Mouse (Mus musculus) heart, postnatal 10 days (tissue): ENCODE data around the gene 4930579G24Rik. TPM values are rescaled to one million over a fixed set of nuclear protein-coding genes. Genes with fewer than 3 reads are reported as not detected.
A peak's percentile ranks its signal among the peaks of the same experiment; 100 is the strongest.

Experiments used
- DNase-seq, 2 experiments: peaks; one replicate each; pipeline ENCODE4 v3.0.0; 2021
- intact Hi-C: fragments of 180-260 bp; cut with DNase I; formaldehyde crosslinking; loops from one replicate; pipeline ENCODE4 v1.15.1; 2025
- total RNA-seq, 2 experiments: library from RNA; stranded (reverse); gene quantifications; 2 replicates each; pipeline ENCODE4 v1.2.3; 2021

The 4930579G24Rik gene
- 1 to 10 TPM; 5.1 to 6.0 TPM for total RNA-seq

DNA sequence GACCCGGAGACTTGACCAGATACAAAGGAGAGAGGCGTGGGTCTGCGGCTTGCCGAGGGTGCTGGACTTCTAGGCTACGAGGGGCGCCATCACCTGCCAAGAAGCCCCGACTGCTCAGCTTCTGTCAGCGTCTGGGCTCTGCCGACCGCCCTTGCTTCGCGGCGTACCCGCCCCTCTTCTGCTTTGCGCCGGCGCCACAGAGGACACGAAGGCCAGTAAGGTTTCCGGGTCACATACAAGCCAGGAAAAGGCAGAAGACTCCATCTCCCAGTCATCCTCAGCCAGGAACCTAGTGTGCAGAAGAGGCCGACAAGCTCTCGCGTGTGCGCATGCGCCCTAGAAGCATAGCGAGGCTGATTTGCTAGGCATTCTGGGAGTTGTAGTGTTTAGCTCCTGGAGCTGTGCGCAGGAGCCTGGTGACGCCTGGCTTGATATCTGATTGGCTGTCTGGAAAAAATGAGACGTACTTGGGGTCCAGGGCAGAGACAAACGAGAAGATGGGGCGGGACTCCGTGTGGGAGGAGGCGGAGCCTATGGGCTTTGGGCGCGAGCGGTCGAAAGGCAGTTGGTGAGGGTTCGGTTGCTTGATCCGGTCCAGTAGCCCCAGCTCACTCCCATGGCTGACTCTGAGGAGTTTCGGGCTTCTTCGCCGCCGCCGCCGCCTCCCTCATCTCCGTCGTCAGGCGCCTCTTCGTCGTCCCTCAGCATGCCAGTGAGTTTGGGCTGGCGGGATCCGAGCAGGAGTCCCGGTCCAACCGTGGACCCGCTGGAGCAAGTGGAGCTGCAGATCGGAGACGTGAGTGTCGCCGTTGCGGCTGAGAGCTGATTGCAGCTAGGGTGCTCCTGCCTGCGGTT lies at the start of gene 4930579G24Rik:
TSS of gene 4930579G24Rik (plus strand) at position 519 of the 855 bp plus-strand sequence.
- DNase-seq: peak; percentile 96 to 98
- intact Hi-C loops: no loop called here

DNA sequence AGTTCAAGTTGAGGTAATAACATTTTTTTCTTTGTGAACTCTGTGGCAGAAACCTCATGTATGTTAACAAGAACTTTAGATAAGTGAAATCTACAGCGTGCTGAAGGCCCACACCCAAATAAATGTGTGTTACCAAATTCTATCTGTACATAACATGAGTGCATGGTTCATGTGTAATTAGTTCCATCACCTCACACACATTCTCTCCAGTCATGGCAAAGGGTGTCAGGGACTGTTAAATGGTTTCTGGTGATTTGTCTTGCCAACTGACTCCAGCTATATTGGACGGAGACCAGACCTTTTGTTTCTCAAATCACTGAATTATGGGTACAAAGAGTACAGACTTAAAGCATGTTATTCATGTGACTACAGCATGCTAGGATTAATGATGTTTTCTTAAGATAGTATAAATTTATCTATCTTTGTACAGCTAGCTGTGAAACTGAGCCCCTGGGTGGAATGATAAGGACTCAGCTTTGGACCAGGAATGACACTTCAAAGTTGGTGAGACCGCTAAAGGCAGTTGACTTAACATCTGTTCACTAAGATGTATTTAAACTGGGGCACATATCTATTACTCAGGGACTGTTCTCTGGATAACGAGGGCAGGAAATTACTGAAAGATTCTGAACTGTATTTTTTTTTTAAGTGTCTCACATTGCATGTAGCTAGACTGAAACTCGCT lies 48.8 kb upstream of the 4930579G24Rik start:
- intact Hi-C loops: loop anchor here (10.0 kb wide), 1 partner anchor 475 kb away; no protein-coding TSS in a partner anchor
- no peak for DNase-seq

DNA sequence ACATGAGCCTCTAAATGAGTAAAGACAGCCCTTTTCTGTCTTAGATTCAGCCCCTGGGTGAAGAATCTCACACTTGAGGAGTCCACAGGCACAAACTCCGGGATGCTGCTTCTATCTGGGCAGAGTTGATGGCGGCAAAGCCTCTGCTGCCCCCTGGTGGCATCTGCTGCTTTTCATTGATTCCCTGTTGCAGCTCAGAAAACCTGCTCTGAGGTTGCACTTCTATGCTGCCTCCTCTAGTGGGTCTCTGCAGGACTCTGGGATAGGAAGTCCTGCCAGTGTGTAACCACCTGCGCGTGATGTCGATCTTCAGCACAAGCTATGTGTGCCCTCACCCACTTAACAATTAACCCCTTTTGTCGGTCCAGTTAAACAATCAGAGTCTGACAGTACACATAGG lies 42.1 kb upstream of the 4930579G24Rik start:
- intact Hi-C loops: loop anchor here (1.0 to 10.0 kb wide), 7 partner anchors 70 to 628 kb away; partner anchors contain the start of gene Rapgef2
- peak; percentile 92 to 95 for DNase-seq

DNA sequence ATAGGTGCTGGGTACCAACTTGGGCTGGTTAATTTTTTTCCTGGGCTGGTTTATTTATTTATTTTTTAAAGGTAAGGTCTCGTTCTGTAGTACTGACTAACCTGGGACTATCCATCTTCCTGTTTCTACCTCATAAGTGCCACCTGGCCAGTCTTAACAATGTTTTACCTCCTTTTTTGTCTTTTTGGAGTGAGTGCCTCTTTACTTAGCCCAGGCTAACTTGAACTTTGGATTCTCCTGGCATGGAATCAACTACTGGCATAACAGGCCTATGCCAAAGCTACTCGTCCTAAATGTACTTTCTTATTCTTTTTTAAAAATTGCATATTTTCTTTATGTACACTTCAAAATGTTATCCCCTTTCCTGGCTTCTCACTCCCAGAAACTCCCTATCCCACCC lies 39.2 kb upstream of the 4930579G24Rik start:
- intact Hi-C loops: loop anchor here (5.0 to 10.0 kb wide), 3 partner anchors 72 to 485 kb away; partner anchors contain the start of gene Rapgef2
- no peak for DNase-seq

DNA sequence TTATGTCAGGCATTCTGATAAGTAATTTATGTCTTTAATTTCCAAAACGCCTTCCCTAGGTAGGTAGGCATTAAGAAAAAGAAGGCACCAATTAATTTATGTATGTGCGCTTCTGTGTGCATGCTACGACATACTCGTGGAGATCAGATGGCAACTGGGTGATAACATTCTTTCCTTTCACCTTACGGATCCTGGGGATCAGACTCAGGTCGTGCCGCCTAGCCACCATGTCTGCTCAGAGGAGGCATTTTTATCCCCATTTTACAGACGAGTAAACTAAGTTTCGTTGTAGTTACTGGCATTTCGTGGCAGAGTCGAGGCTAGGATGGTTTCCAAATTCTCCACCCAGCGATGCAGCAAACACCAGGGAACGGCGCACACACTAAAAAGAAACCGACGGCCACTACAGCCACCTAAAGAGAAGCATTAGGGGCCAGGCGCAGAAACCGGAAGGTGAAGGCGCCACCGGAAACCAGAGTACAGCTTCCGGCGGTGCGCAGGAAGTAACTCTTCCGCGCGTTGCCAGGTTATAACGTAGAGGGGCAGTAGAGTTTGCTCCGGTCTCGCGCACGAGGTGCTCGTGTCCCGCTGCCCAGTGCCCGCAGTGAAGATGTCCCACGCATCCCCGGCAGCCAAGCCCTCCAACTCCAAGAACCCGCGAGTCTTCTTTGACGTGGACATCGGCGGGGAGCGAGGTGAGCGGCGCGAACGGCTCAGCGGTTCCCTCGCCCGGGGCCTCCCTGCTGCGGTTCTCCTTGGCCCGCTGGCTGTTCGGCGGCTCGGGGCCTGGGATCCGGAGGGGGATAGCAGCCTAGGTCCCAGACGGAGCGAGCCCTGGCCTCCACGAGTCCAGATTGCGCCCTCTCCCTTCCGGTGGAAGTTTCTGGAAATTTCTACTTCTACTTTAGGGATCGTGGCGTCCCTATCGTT lies 37.8 kb upstream of the 4930579G24Rik start, which contains the start of gene Ppid:
TSS of gene Ppid (plus strand) at position 480 of the 930 bp plus-strand sequence.
- DNase-seq: peak; percentile 81 to 83
- intact Hi-C loops: no loop called here

DNA sequence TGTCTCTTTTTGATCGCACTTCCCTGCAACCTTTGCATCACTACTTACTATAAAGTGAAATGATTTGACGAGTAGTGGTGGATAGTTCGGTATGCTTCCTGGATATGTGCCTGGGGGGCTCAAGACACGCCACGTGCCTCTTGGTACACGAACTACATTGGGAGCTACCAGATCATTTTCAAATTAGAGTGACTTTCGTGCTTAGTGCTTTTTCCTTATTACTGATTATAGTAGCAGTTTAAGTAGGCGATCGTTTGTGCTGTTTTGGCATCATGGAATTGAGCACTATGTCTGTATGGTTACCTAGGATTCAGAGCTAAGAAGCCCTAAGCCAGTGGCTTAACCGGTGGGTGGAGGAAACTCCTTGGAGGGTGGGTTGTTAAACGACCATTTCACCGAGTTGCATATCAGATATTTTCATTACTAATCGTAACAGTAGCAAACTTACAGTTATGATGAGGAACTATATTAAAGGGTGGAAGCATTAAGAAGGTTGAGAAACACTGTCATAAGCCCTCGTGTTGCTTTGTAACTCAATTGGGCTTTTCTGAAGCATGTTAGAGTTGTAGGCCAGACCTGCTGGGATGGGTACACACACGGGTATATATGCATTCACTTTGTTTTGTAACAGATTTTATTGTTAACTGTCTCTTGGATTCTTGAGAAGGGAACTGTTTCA lies 36.9 kb upstream of the 4930579G24Rik start:
- no peak for DNase-seq
- intact Hi-C loops: no loop called here

DNA sequence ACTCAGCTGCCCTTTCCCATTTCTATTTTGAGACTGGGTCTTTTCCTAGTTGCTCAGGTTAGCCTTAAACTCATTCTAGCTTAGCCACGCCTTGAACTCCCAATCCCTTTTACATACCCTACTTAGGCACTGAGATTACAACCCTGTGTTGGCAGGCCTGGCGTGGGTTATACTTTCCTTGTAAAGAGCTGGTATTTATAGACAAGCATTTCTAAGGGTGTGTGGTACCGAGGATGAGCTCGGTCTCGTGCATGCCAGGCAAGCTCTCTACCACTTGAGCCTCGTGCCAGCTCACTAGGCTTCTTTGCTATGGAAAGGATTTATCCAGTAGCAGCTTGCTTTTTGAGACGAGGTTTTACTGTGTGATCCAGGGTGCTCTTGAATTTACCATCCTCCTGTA lies 33.4 kb upstream of the 4930579G24Rik start:
- intact Hi-C loops: no loop called here
- DNase-seq: peak; percentile 15 to 51

DNA sequence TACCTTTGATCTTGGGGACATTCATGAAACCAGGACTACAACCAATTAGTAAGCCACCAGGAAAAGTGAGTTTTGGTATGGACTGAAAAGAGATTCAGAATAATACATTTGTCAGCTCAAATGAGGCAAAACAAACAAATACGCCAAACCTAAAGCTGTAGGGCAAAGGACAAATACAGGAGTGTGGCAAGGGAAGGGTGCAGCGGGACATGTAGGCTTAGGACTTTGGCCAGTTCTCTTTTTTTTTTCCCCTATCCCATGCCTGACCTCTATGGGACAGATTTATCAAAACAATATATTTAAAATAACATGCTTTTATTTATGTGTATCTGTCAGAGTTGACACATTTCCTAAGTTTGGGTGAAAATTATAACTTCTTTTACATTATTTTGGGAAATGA lies 19.0 kb upstream of the 4930579G24Rik start:
- intact Hi-C loops: no loop called here
- no peak for DNase-seq

DNA sequence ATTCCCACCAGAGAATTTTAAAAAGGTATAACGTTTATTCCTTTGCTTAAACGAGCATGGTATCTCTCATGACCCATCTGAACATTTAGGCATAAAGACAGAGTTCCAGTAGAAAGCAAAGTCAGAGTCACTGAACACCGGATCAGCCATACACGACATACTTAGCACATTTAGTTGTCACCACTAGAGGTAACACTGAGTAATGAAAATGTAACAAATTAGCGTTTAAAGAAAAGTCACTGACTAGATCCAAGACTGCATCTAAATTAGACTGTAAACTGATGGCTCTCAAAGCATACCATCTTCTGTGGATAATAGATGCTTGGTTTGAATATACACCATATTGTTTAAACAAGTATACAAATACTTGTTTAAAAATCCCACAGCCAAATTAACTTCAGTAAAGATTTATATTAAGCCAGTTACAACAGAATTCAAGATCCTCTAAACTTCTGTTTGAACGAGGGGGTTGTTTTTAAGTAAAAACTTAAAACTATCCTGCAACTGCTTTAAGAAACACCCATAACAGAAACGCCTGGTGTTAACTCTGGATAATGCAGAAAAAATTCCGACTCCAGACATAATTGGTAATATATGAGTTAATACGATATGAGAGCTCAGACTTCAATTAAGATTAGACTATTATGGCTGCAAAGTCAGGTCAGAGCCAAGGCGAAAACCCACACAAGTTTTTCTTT lies 1.2 kb upstream of the 4930579G24Rik start:
- peak in 1 of 2 experiments; percentile 7 for DNase-seq
- intact Hi-C loops: no loop called here

DNA sequence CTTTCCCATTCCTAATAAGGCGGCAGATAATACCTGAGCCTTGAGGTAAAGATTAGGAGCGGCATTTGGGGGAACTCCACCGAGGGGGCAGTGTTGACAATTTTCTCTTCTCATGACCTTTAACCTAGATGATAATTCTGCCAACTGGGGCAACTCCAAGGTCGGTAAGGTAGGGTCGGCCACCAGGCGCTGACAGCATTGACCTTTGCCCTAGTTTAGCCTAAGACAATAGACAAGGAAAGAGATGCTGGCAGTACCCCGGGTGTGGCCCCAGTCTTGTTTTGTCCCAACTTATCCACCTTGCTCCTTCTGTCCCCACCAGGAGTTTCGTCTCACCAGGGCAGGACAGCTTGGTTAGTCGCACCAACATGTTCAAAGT lies 708 bp upstream of the 4930579G24Rik start:
- intact Hi-C loops: no loop called here
- peak in 1 of 2 experiments; percentile 82 for DNase-seq

DNA sequence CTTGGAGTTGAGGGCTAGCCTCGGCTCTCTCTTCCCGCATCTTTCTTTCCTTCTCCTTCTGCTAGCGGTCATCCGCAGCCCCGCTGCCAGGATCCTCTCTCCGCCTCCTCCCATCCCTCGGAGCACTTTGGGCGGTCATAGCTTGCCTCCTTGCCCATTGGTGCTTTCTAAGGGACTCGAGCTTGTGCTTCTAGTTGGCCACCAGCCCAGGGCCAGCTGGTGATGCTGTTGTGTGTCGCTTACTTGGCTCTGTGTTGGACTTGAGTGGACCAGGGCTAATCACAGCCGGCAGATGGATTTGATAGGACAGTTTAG lies 494 bp downstream of the 4930579G24Rik start, which contains the start of gene Etfdh:
TSS of gene Etfdh (minus strand) at position 85 of the 315 bp plus-strand sequence.
- intact Hi-C loops: no loop called here
- DNase-seq: peak; percentile 84 to 87

DNA sequence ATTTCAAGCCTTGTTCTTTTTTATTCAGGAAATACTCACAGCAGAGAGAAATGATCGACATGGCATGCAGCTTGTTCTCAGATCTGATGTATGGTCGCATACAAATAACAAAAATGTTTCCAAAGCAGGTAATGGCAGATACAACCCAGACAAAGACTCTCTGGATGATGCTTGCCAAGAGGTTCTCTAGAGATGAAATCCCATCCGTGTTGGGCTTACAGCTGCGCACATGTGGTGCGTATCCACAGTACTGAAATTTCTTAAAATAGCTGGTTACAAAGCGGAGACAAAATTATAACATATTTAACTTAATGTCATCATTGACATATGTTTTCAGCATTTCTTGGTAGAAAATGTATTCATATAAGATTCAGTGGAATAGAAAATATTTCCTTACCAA lies 23.2 kb downstream of the 4930579G24Rik start:
- DNase-seq: no peak
- intact Hi-C loops: no loop called here

DNA sequence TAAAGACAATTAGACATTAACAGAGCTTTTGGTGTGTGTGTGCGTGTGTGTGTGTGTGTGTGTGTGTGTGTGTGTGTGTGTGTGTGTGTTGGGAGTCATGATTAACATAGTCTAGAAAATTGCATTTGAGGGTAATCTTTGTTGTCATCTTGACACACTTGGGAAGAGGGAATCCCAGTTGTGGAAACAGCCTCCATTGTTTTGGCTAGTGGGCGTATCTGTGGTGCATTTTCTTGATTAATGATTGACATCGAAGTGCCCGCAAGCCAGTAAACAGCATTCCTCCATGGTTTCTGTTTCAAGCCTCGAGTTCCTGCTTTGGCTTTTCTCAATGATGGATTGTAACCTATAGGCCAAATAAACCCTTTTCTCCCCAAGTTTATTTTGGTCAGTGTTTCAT lies 27.8 kb downstream of the 4930579G24Rik start:
- DNase-seq: no peak
- intact Hi-C loops: no loop called here

DNA sequence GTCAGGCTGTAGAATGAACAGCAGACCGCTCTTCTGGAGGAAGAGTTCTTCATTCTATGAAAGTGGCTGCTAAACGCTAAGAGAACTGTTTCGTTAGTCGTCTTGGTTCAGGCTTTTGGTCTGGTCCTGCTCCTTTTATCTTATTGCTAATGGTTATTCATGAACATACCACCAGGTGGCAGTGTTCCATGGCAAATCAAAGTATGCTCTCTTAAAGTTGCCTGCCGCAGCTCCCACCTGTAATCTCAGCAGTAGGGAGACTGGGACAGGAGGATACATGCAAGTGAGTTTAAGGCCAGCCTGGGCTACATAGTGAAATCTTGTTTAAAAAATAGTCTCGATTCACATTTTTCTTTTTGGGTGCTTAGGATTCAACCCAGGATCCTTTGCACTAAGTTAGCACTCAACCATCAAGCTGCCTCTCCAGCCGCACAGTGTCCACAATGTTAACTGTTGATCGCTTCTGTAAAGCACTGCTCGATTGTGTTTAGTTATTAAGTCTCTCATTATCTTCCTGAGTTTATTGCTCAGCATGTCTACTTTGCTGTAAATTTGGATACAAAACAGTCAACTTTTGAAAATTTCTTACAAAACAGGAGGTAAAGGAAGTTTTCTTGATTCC lies 36.0 kb downstream of the 4930579G24Rik start:
- DNase-seq: peak; percentile 55 to 78
- intact Hi-C loops: loop anchor here (2.0 kb wide), 1 partner anchor 144 kb away; no protein-coding TSS in a partner anchor

DNA sequence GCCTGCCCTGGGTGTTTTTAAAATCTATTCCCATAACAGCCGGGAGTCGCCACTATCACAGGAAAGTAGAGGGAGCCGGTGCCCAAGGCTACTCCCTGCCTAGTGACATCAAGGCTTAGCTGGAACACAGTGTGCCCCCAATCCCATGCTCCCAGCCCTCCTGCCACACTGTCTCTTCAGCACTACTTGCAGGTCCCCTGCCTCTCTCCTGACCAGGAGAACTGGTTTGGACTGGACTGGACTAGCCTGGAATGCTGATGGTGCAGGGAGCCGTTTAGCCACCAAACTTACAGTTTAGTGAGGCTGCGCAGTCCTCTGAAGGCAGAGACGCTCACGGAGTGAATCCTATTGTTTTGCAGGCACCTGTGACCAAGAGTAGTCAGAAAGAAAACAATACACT lies 41.7 kb downstream of the 4930579G24Rik start:
- no peak for DNase-seq
- intact Hi-C loops: no loop called here

DNA sequence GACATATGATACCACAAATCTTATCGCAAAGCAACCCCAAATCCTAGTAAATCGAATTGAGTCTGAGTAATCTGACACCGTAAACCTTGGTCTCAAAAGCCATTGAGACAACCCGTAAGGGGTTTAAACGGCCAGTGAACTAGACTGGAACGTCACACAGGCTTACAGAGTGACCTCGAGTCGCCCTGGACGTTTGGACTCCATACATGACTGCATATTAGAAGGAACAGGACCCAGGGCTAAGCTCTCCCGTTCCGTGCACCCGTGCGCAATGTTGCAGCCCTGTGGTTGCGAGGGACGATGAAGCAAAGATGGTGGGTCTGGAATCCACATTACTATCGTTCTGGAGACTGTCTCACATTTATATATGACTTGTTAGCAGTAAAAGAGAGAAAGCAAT lies 43.3 kb downstream of the 4930579G24Rik start:
- intact Hi-C loops: loop anchor here (1.0 kb wide), 1 partner anchor 72 kb away; no protein-coding TSS in a partner anchor
- DNase-seq: no peak

DNA sequence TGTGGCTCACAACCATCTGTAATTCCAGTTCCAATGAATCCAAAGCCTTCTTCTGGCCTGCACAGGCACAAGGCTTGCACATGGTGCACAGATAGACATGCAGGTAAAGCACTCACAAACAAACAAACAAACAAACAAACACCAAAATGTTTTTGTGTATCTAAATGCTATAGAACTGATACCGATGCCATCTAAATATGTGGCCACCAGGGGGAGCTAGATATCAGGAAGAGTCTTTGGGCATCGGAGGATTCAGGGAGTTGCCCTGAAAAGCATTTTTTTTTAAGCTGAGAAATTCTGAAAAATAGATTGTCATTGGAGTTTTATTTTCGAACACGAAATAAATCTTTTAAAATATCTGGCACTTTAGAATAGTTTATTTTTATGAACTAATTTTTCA lies 44.2 kb downstream of the 4930579G24Rik start:
- DNase-seq: peak; percentile 70 to 83
- intact Hi-C loops: loop anchor here (1.0 kb wide), 1 partner anchor 136 kb away; no protein-coding TSS in a partner anchor

DNA sequence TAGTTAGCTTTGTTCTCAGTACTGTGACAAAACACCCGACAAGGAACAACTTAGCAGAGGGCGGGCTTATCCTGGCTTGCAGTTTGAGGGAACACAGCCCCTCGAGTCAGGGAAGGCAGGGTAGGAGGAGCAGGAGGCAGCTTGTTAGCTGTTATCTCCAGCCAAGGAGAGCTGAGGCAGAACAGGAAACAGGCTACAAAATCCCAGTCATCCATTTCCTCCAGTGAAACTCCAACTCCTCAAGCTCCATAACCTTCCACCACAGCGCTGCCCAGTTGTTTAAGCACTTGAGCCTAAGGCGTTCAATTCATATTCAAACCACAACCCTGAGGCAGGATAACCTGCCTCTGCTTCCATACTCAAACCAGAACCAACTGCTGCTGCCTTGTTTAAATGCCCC lies 45.8 kb downstream of the 4930579G24Rik start:
- no peak for DNase-seq
- intact Hi-C loops: no loop called here

DNA sequence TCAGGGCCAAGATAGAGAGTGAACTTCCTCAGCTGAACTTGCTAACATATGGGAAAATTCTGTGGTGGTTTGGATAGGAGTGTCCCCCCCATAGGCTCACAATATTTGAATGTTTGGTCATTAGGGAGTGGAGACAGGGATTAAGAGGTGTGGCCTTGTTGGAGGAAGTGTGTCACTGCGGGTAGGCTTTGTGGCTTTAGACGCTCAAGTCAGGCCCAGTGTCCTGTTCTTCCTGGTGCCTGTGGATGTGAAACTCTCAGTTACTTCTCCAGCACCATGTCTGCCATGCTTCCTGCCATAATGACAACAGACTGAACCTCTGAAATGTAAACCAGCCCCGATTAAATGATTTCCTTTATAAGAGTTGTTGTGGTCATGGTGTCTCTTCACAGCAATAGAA lies 47.5 kb downstream of the 4930579G24Rik start:
- no peak for DNase-seq
- intact Hi-C loops: no loop called here
